ENCODE assay signal across 9 mouse cellular contexts in genomic region chr15:98728366-98728765, GRCm38 (mm10). TPM values are rescaled to one million over a fixed set of nuclear protein-coding genes. Genes with fewer than 3 reads are reported as not detected.
DNase-seq lines count a peak whose midpoint lies in the region; ATAC-seq and TF ChIP-seq lines count a peak whose summit lies in the region.
"Had no signal": no experiment of that assay in that cellular context is flagged by ENCODE, and none has a peak within 500 bp of the region (broad histone marks: within the 10 kb centered on the region; RNA-seq: fewer than 3 reads in every experiment).

No protein-coding gene starts in this region.

- WGBS in heart, embryonic 10.5 days = 28% methylated on average over 9 of the region's 9 CpGs
- 31% methylated on average over 9 of the region's 9 CpGs for WGBS in intestine, postnatal 0 days

- peaks cover 18% of the 10 kb centered on the region for H3K27me3 ChIP-seq in heart, embryonic 10.5 days (ENCODE audit: insufficient read depth, poor library complexity, severe bottlenecking)
- H3K27me3 ChIP-seq in intestine, postnatal 0 days (replicated peaks; ENCODE audit: control insufficient read depth, insufficient read depth, low read length) = 0 out of 2 replicates have a peak, but pooled peaks cover 2% of the 10 kb centered on the region

- no peak for DNase-seq in heart, embryonic 10.5 days (ENCODE audit: low spot score)
- DNase-seq in heart, postnatal 10 days = no peak
- no peak for DNase-seq in left cerebral cortex, postnatal 14 days (ENCODE audit: low spot score in 2 of 2)
- DNase-seq in retina, postnatal 1 day = no peak
- no peak for DNase-seq in urinary bladder, postnatal 14 days (ENCODE audit: low spot score)

- intact Hi-C loops in heart, postnatal 10 days (cut with DNase I) = no loop called here
- intact Hi-C loops in left cerebral cortex, postnatal 14 days (cut with DNase I) = no loop called here

- peak overlapping the region; percentile 98 for H3K4me2 ChIP-seq in intestine, postnatal 0 days (replicated peaks; ENCODE audit: low read depth)

- no peak for TF ChIP-seq POLR2A in cortical plate, adult 2 months (IDR thresholded peaks at IDR 0.05; ENCODE audit: extremely low read depth, insufficient read depth, low read length)

- no peak for TF ChIP-seq CTCF in cortical plate, adult 2 months (IDR thresholded peaks at IDR 0.05; ENCODE audit: extremely low read depth, insufficient read depth, low read length)
- no peak for TF ChIP-seq CTCF in intestine, postnatal 0 days (IDR thresholded peaks at IDR 0.05; ENCODE audit: low read depth)

- H3K9ac ChIP-seq in intestine, postnatal 0 days (ENCODE audit: low read depth, low read length) = no peak overlapping the region

- no peaks in the 10 kb centered on the region for H3K36me3 ChIP-seq in heart, embryonic 10.5 days
- H3K36me3 ChIP-seq in intestine, postnatal 0 days (ENCODE audit: control insufficient read depth, insufficient read depth) = no peaks in the 10 kb centered on the region

- H3K4me1 ChIP-seq in heart, embryonic 10.5 days = peaks cover 41% of the 10 kb centered on the region
- H3K4me1 ChIP-seq in cortical plate, adult 2 months (ENCODE audit: control insufficient read depth, insufficient read depth, low read length) = no peaks in the 10 kb centered on the region
- no peaks in the 10 kb centered on the region; the same call in 1 of the 2 replicates for H3K4me1 ChIP-seq in intestine, postnatal 0 days (replicated peaks; ENCODE audit: control insufficient read depth, insufficient read depth, low read length)

- peak overlapping the region; percentile 81; the same call in 1 of the 2 replicates for H3K27ac ChIP-seq in heart, embryonic 10.5 days
- no peak overlapping the region for H3K27ac ChIP-seq in cortical plate, adult 2 months (ENCODE audit: insufficient read depth, low read length)
- H3K27ac ChIP-seq in intestine, postnatal 0 days (ENCODE audit: low read depth, low read length) = no peak overlapping the region

- no peaks in the 10 kb centered on the region for H3K9me3 ChIP-seq in heart, embryonic 10.5 days
- no peaks in the 10 kb centered on the region for H3K9me3 ChIP-seq in intestine, postnatal 0 days (ENCODE audit: control insufficient read depth)
- H3K9me3 ChIP-seq: G1E had no signal

- no peak for ATAC-seq in intestine, postnatal 0 days
- 0 out of 2 replicates have a peak, but pooled peaks have one; percentile 22 for ATAC-seq in megakaryocyte-erythroid progenitor cell, adult 5-6 weeks (replicated peaks; ENCODE audit: low FRiP score, low TSS enrichment, poor library complexity, severe bottlenecking)

- peak overlapping the region; percentile 75 for H3K4me3 ChIP-seq in heart, embryonic 10.5 days
- H3K4me3 ChIP-seq in cortical plate, adult 2 months (ENCODE audit: insufficient read depth, low read length) = peak overlapping the region; percentile 33; the same call in 1 of the 2 replicates
- peak overlapping the region; percentile 61; the same call in 1 of the 2 replicates for H3K4me3 ChIP-seq in intestine, postnatal 0 days (ENCODE audit: low read depth, low read length)

RNA-seq across cellular contexts. Expression of gene Fkbp11, which starts 0.4 kb away (rescaled TPM):
- 20.5 and 40.8 TPM in 2 replicates for polyA plus RNA-seq in heart, embryonic 10.5 days (2016; fragmentation: Nextera tagmentation; extraction: Ambion mirVana)
- total RNA-seq in heart, postnatal 10 days (2021) = 10 to 100 TPM in 1 of 2 experiments, 1 to 10 TPM in 1; 8.1 to 10.2 TPM
- 2.1 TPM in 2 replicates for polyA plus RNA-seq in cortical plate, adult 2 months (2012; rRNA removed)
- polyA plus RNA-seq in intestine, postnatal 0 days (2015; fragmentation: Nextera tagmentation; extraction: Ambion mirVana) = 30.9 and 32.4 TPM in 2 replicates
- 5.5 and 6.1 TPM in 2 replicates for total RNA-seq in megakaryocyte-erythroid progenitor cell, adult 5-6 weeks (2014; fragmentation: Nextera tagmentation)
- 5.8 and 6.9 TPM in 2 replicates for total RNA-seq in megakaryocyte-erythroid progenitor cell, adult 5-6 weeks (2017)
- total RNA-seq in left cerebral cortex, postnatal 14 days (2021) = 1 to 10 TPM; 2.7 to 3.4 TPM

RNA-seq across cellular contexts. Expression of gene Ccdc65, which starts 20.4 kb away (rescaled TPM):
- 0.44 and 0.46 TPM in 2 replicates for polyA plus RNA-seq in heart, embryonic 10.5 days (2016; fragmentation: Nextera tagmentation; extraction: Ambion mirVana)
- total RNA-seq in heart, postnatal 10 days (2021) = under 1 TPM; 0.12 to 0.41 TPM
- polyA plus RNA-seq in cortical plate, adult 2 months (2012; rRNA removed) = 9.3 and 10.6 TPM in 2 replicates
- polyA plus RNA-seq in intestine, postnatal 0 days (2015; fragmentation: Nextera tagmentation; extraction: Ambion mirVana) = 0.27 and 0.38 TPM in 2 replicates
- total RNA-seq in megakaryocyte-erythroid progenitor cell, adult 5-6 weeks (2014; fragmentation: Nextera tagmentation) = not detected in 2 replicates
- not detected in 2 replicates for total RNA-seq in megakaryocyte-erythroid progenitor cell, adult 5-6 weeks (2017)
- 10 to 100 TPM; 12.6 to 13.3 TPM for total RNA-seq in left cerebral cortex, postnatal 14 days (2021)
- polyA plus RNA-seq: G1E had no signal

RNA-seq across cellular contexts. Expression of gene Arf3, which starts 34.6 kb away (rescaled TPM):
- polyA plus RNA-seq in heart, embryonic 10.5 days (2016; fragmentation: Nextera tagmentation; extraction: Ambion mirVana) = 41.7 and 42.7 TPM in 2 replicates
- 10 to 100 TPM; 36.3 to 40.1 TPM for total RNA-seq in heart, postnatal 10 days (2021)
- 701 and 730 TPM in 2 replicates for polyA plus RNA-seq in cortical plate, adult 2 months (2012; rRNA removed)
- 31.8 and 35.3 TPM in 2 replicates for polyA plus RNA-seq in intestine, postnatal 0 days (2015; fragmentation: Nextera tagmentation; extraction: Ambion mirVana)
- 22.5 and 23.2 TPM in 2 replicates for total RNA-seq in megakaryocyte-erythroid progenitor cell, adult 5-6 weeks (2014; fragmentation: Nextera tagmentation)
- total RNA-seq in megakaryocyte-erythroid progenitor cell, adult 5-6 weeks (2017) = 16.9 and 22.1 TPM in 2 replicates
- total RNA-seq in left cerebral cortex, postnatal 14 days (2021) = 100 to 1,000 TPM; 729 to 796 TPM

RNA-seq across cellular contexts. Expression of gene Wnt10b, which starts 49.6 kb away (rescaled TPM):
- polyA plus RNA-seq in heart, embryonic 10.5 days (2016; fragmentation: Nextera tagmentation; extraction: Ambion mirVana) = 0.09 TPM in 1 of 2 replicates, not detected in the other
- under 1 TPM; 0.43 to 0.67 TPM for total RNA-seq in heart, postnatal 10 days (2021)
- polyA plus RNA-seq in cortical plate, adult 2 months (2012; rRNA removed) = 2.6 and 3.1 TPM in 2 replicates
- polyA plus RNA-seq in intestine, postnatal 0 days (2015; fragmentation: Nextera tagmentation; extraction: Ambion mirVana) = 0.08 TPM in 1 of 2 replicates, not detected in the other
- total RNA-seq in megakaryocyte-erythroid progenitor cell, adult 5-6 weeks (2014; fragmentation: Nextera tagmentation) = not detected in 2 replicates
- total RNA-seq in megakaryocyte-erythroid progenitor cell, adult 5-6 weeks (2017) = not detected in 2 replicates
- total RNA-seq in left cerebral cortex, postnatal 14 days (2021) = under 1 TPM; 0.55 to 0.75 TPM

RNA-seq across cellular contexts. Expression of gene Rnd1, which starts 51.1 kb away (rescaled TPM):
- polyA plus RNA-seq in heart, embryonic 10.5 days (2016; fragmentation: Nextera tagmentation; extraction: Ambion mirVana) = 1.7 and 2.8 TPM in 2 replicates
- 1 to 10 TPM in 1 of 2 experiments, under 1 TPM in 1; 0.84 to 1.9 TPM for total RNA-seq in heart, postnatal 10 days (2021)
- polyA plus RNA-seq in cortical plate, adult 2 months (2012; rRNA removed) = 34.5 and 37.4 TPM in 2 replicates
- polyA plus RNA-seq in intestine, postnatal 0 days (2015; fragmentation: Nextera tagmentation; extraction: Ambion mirVana) = 1.1 and 1.4 TPM in 2 replicates
- 0.64 TPM in 1 of 2 replicates, not detected in the other for total RNA-seq in megakaryocyte-erythroid progenitor cell, adult 5-6 weeks (2014; fragmentation: Nextera tagmentation)
- 0.61 TPM in 1 of 2 replicates, not detected in the other for total RNA-seq in megakaryocyte-erythroid progenitor cell, adult 5-6 weeks (2017)
- 10 to 100 TPM; 53.9 to 64.1 TPM for total RNA-seq in left cerebral cortex, postnatal 14 days (2021)

Comparison
In these comparisons a context has a peak if more than half of its experiments do, and no peak if none do; other contexts are left out.
1. RNA of gene Ccdc65, which starts 20.4 kb away (total RNA-seq): 12.6 to 13.3 TPM in left cerebral cortex, postnatal 14 days; 0.12 to 0.41 TPM in heart, postnatal 10 days and not detected in megakaryocyte-erythroid progenitor cell, adult 5-6 weeks; every median in the first group is over 4 times any median in the second.
2. RNA of gene Arf3, which starts 34.6 kb away (total RNA-seq): 729 to 796 TPM in left cerebral cortex, postnatal 14 days; 36.3 to 40.1 TPM in heart, postnatal 10 days and 16.9 to 23.2 TPM in megakaryocyte-erythroid progenitor cell, adult 5-6 weeks; every median in the first group is over 10 times any median in the second.
3. Peak in every context shown above with its lines, with median percentiles within 50 percentile points of each other: H3K4me3 ChIP-seq.